Mouse (Mus musculus) mouse embryonic stem cell (cell line): ENCODE measurements around the gene Ptpn21.

ENCODE experiments used
- in situ Hi-C, 2 experiments: fragments of 300-500 bp; cut with MboI; formaldehyde crosslinking; loops; 1 replicate in 1 of 2; 3 replicates in 1 of 2; pipeline ENCODE4 v1.14.3; 2019 to 2020; ENCODE audit warnings: low sequenced_read_pairs in 2 of 2, low pct_unique_long_range_greater_than_20kb in 1 of 2, mixed read lengths in 1 of 2; ENCODE audit not compliant: unreplicated experiment in 1 of 2

The Ptpn21 gene

GRCm38 (mm10) chr12:98727186-98727585 lies 10.0 kb downstream of the Ptpn21 start:
- in situ Hi-C loops: no loop called here

DNA sequence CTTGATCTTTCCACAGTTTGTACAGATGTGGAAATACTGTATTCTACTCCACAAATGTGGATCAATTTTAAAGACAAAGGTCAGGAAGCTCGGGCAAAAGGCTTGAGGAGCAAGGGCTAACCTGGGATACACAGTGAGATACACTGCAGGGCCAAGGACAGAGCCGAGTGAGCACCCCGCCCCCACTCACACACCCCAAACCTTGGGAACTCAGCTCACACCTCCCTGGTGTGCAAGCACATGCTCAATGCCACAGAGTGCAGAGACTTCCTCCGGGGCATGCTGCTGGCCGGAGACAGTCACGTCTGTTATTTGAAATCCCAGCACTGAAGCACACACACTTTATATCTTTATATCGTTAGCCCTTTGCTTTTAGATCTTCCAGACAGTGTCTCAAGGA lies 11.1 kb downstream of the Ptpn21 start:
- in situ Hi-C loops: no loop called here

GRCm38 (mm10) chr12:98724976-98725375 lies 12.2 kb downstream of the Ptpn21 start:
- in situ Hi-C loops: no loop called here

DNA sequence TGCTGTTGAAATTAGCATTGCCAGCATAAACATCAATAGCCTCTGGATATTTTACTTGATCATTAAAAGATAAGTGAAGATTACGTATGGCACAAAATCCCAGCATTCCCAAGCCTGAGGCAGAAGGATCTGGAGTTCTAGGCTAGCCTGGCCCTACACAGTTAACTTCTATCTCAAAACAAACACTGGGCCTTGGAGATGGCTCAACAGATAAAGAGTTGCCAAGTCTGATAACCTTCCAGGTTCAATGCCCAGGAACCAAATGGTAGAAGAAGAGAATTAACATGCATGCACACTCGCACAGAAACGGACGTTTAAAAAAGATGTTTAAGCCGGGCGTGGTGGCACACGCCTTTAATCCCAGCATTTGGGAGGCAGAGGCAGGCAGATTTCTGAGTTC lies 13.0 kb downstream of the Ptpn21 start:
- in situ Hi-C loops: no loop called here

DNA sequence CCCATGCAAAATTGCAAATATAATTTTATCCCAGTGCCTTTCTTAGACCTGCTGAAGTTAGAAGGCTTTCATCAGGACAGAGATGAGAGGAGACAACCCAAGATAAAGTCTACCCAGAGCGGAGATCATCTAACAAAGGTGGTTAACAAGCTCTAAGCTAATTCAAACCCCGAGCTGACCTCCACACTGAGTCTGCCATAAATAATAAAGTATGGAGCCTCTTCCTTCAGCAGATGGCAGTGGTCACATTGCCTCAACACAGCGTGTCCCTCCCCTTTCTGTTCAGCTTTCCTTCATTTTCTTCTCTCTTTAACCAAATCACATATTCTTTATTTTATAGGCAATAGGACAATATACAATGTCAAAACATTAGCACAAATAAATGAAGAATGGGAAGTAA lies 16.2 kb downstream of the Ptpn21 start:
- in situ Hi-C loops: no loop called here

GRCm38 (mm10) chr12:98720628-98721027 lies 16.6 kb downstream of the Ptpn21 start:
- in situ Hi-C loops: no loop called here

- in situ Hi-C loops: no loop called here
Measured at GRCm38 (mm10) chr12:98716142-98716541, 21.1 kb downstream of the Ptpn21 start.

DNA sequence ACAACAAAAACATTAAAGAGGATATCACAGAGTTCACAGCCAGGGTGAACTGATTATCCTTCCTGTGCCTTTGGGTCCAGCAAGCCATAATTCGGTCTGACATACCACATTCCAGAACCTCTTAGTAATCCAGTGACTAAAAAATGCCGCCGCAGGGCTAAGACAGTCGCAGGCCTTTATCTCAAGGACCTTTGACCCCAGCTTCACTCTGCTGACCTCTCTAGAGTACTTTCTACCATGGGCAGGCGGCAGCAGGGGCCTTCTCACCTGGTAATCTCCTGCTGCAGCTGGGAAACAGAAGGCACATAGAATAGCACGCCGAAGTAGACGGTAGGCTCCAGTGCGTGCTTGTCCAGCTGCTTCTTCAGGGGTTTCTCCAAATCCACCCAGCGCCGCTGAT lies 22.4 kb downstream of the Ptpn21 start:
- in situ Hi-C loops: no loop called here

- in situ Hi-C loops: no loop called here
Measured at GRCm38 (mm10) chr12:98713621-98714103, 23.5 kb downstream of the Ptpn21 start.

DNA sequence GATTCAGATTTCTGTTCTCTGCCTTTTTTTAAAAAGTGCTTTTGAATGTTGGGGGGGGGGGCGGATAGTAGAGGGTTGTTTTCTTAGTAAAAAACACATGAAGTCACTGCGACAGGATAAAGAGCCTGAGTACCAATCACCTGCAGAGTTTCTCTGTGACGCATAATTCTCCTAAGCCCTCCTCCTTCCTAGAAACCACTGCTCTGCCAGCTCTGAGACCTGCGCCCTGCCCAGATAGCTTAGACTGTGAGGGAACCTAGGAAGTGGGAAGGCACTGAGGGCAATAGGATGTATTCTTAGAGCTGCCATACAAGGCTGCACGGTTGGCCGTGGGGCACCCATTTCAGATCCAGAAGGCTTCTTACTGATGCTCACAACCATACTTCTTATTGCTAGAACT lies 24.4 kb downstream of the Ptpn21 start:
- in situ Hi-C loops: no loop called here

GRCm38 (mm10) chr12:98703961-98704360 lies 33.2 kb downstream of the Ptpn21 start:
- in situ Hi-C loops: no loop called here

DNA sequence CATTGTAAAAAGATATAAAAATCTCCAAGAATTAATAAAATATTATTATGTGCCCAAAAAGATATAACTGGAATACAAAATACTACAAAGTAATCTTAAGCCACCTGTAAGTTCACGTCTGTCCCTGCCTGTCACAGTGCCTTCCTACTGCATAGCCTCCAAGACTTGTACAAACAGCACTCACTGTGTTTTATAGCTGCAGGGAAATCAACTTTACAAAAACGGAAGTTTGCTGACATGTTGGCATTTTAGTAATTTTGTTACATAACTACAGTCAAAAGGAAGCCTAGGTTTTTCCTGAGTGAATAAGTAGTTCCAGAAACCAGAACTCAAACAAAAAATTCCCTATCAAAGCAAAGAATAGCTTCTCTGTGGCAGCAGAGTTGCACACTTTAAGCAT lies 33.7 kb downstream of the Ptpn21 start:
- in situ Hi-C loops: no loop called here

- in situ Hi-C loops: no loop called here
Measured at GRCm38 (mm10) chr12:98701564-98701963, 35.6 kb downstream of the Ptpn21 start.

GRCm38 (mm10) chr12:98697202-98697601 lies 40.0 kb downstream of the Ptpn21 start:
- in situ Hi-C loops: no loop called here

DNA sequence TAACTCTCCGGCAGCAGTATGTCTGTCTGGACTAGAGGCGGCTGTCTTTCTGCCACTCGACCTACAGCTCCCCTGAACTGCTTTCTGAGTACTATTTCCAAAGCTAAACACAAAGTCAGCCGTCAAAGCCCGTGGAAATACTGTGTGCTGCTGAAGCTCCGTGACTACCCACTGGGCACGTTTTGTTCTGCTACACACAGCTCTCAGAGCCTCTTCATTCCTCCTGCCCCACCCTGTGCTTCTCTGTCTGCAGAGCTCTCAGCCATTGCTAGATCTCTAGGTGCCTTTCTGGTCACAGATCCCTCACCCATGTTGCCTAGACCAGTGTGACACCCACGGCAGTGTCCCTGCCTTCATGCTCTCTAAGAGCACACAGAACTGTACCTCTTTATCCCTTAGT lies 47.0 kb downstream of the Ptpn21 start:
- in situ Hi-C loops: no loop called here

- in situ Hi-C loops: no loop called here
Measured at GRCm38 (mm10) chr12:98683574-98683973, 53.6 kb downstream of the Ptpn21 start.

GRCm38 (mm10) chr12:98683171-98683570 lies 54.0 kb downstream of the Ptpn21 start:
- in situ Hi-C loops: no loop called here

DNA sequence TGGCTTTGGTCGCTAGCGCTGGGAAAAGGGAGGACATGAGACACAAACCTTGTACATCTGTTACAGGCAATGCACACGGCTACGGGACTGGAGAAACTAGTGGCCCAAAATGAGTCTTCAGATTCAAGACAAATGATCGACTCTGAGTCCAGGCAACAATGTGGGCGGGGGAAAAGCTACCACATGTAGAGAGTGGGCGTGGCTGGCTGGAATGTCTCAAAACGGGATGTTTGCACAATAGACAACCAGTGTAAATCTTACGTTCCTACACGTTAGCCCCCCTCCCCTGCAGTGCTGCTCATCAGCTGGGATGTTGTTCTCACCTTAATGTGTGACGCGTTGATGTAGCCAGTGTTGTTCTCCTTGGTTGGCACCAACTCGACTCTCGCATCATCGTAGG lies 55.0 kb downstream of the Ptpn21 start:
- in situ Hi-C loops: no loop called here

- in situ Hi-C loops: no loop called here
Measured at GRCm38 (mm10) chr12:98679906-98680305, 57.3 kb downstream of the Ptpn21 start.

DNA sequence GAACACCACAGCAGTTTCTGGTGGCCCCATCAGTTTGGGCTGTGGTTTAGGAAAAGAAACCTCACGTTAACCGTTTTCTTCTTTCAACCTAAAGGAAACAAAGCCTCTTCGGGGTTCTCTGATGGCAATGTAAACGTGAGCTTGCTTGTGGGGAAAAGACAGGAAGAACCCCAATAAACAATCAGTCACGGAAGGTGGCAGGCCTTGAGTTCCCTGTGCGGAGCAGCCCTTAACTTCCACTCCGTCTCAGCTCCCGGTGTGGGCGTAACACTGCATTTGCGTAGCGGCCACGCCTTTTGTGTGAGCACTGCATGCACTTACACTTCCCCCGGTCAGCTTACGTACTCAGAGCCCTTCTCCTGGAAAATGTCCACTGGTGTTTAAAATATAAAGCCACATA lies 59.9 kb downstream of the Ptpn21 start:
- in situ Hi-C loops: no loop called here

GRCm38 (mm10) chr12:98676861-98677260 lies 60.3 kb downstream of the Ptpn21 start:
- in situ Hi-C loops: no loop called here
